Mouse (Mus musculus) kidney, embryonic 14.5 days (tissue): ENCODE measurements around the gene Supt5. TPM values are rescaled to one million over a fixed set of nuclear protein-coding genes. Genes with fewer than 3 reads are reported as not detected.
A peak's percentile ranks its signal among the peaks of the same experiment; 100 is the strongest.

Experiments used
- ATAC-seq: fragments of 200-750 bp; cut with Nextera tagmentation; 2 replicates; pipeline ENCODE4 v1.8.0; 2017; ENCODE audit warnings: moderate number of reproducible peaks, mild to moderate bottlenecking, moderate TSS enrichment, moderate library complexity; ENCODE audit not compliant: low FRiP score, low TSS enrichment
- H3K27ac ChIP-seq: fragments of 300-500 bp; sonication (generic); 2 replicates; pipeline ENCODE4 v1.5.1; 2014; ENCODE audit warnings: low read depth, mild to moderate bottlenecking, low read length, moderate library complexity, mixed read lengths
- H3K27me3 ChIP-seq: fragments of 300-500 bp; sonication (generic); 2 replicates; pipeline ENCODE4 v1.6.1; 2014; ENCODE audit warnings: mild to moderate bottlenecking, low read length; ENCODE audit not compliant: control insufficient read depth, insufficient read depth
- H3K36me3 ChIP-seq: fragments of 300-500 bp; sonication (generic); 2 replicates; pipeline ENCODE4 v1.6.1; 2014; ENCODE audit warnings: low read length, mixed read lengths; ENCODE audit not compliant: control insufficient read depth, insufficient read depth
- H3K4me1 ChIP-seq: fragments of 300-500 bp; sonication (generic); 2 replicates; pipeline ENCODE4 v1.6.1; 2014; ENCODE audit warnings: low read length, mixed read lengths; ENCODE audit not compliant: control insufficient read depth, insufficient read depth
- H3K4me2 ChIP-seq: fragments of 300-500 bp; sonication (generic); replicated peaks from 2 replicates; pipeline ENCODE4 v1.6.1; 2014; ENCODE audit warnings: low read depth, mild to moderate bottlenecking, low read length
- H3K4me3 ChIP-seq: fragments of 300-500 bp; sonication (generic); 2 replicates; pipeline ENCODE4 v1.5.1; 2014; ENCODE audit warnings: mild to moderate bottlenecking, low read length
- H3K9ac ChIP-seq: fragments of 300-500 bp; sonication (generic); 2 replicates; pipeline ENCODE4 v1.6.1; 2014; ENCODE audit warnings: low read depth, mild to moderate bottlenecking, low read length, moderate library complexity
- H3K9me3 ChIP-seq: fragments of 300-500 bp; sonication (generic); 2 replicates; pipeline ENCODE4 v1.6.1; 2016; ENCODE audit warnings: low read length; ENCODE audit not compliant: control insufficient read depth
- WGBS: fragments of 180-500 bp; shearing (Covaris S2); extraction: QIAGEN DNeasy Blood & Tissue Kit; methylation state at CpG from one replicate; pipeline ENCODE4 v1.1.7; 2014; 5-methylcytosine and 5-hydroxymethylcytosine counted together
- polyA plus RNA-seq: library from polyadenylated mRNA; unstranded; fragments of >200 nt; fragmentation: Nextera tagmentation; extraction: Ambion mirVana; gene quantifications from 2 replicates; pipeline ENCODE4 v1.2.1, GENCODE M21; 2014

Supt5 gene
- polyA plus RNA-seq, 1 experiment from 2014 or later, result 84.5 TPM

DNA sequence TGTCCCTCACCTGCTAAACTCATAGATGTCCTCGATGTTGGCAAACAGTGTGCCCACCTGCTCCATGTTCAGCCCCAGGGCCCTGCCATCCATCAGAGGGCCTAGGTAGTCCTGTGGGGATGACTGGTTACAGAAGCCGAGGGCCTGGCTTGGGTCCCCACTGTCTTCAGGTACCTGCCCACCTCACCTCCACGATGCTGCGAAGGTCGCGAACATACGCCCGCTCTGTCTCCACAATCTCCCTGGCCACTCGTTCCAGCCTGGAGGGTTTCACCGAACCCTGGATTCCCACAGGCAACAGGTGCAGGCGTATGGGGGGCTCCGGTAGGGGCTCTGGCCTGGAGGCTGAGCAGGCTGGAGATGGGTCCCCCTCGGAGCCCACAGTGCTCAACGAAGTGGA is 31.5 kb upstream of the Supt5 start:
- ATAC-seq, result no peak
- WGBS, result 93% methylated on average over 14 of the region's 14 CpGs
- no peaks in the 10 kb centered on the region for H3K27me3 ChIP-seq
- H3K36me3 ChIP-seq, result peaks cover 54% of the 10 kb centered on the region
- H3K4me3 ChIP-seq, result peak overlapping the region; percentile 89
- peaks cover 16% of the 10 kb centered on the region for H3K4me1 ChIP-seq
- peak overlapping the region; percentile 89; the same call in 1 of the 2 replicates for H3K9ac ChIP-seq
- no peaks in the 10 kb centered on the region for H3K9me3 ChIP-seq
- H3K27ac ChIP-seq, result no peak overlapping the region
- H3K4me2 ChIP-seq, result peak overlapping the region; percentile 73

DNA sequence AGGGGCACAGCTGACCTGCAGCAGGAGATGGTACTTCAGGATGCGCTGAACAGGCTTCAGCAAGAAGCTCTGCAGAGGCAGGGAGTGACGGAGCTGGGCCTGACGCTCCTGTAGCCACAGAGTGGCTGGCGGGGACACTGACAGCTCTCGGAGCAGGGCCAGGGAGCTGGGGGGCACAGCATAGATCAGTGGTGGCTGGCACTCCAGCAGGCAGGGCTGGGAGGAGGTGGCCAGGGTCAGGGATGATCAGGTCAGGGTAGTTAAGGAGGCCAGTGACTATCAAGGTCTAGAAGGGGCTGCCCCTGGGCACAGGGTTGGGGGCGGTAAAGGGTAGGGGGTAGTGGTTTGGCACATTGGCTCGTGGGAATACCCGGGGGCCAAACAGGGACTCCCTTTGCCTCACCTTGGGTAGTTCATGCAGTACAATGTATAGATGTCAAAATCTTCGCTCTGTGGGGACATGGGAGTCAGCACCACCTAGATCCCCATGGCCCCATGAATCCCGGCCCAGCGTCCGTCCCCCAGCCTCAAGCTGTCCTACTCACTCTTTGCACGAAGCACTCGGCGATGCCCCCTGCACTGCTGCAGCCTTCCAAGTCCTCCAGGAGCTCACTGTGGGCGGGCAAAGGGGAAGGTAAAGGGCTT is 29.9 kb upstream of the Supt5 start:
- Histone ChIP-seq H3K9ac (no peak overlapping the region; the same call in 1 of the 2 replicates), H3K36me3 (peaks cover 70% of the 10 kb centered on the region), H3K27me3 (no peaks in the 10 kb centered on the region), H3K4me2 (no peak overlapping the region), H3K4me3 (no peak overlapping the region), H3K9me3 (no peaks in the 10 kb centered on the region), H3K4me1 (peaks cover 16% of the 10 kb centered on the region), H3K27ac (no peak overlapping the region)
- WGBS, result 92% methylated on average over 16 of the region's 16 CpGs
- ATAC-seq, result no peak

DNA sequence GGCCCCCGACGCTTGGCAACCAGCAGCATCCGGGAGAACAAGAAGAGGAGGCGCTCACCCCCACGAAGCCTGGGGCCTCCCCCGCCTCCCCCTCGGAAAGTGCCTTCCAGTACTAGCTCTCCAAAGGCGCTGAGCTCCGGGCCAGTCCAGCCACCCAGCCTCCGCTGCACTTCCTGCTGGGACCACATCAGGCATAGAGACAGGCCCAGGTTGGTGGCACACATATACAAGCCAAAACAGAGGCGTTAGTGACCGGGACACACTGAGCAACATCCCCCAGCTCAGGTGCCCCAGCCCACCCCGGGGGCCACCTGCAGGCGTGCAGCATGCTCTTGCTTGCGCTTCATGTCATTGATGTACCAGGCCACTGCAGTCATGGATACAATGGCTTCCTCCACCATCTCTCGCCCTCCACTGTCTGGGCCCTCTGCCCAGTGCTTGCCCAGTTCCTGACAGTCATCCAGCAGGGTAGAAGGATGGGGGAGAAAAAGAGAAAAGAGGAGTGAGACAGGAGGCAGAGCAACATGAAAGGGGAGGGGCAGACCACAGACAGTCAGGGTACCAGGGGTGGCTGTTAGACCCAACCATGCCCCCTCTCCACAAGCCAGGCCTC is 29.2 kb upstream of the Supt5 start:
- WGBS, result 89% methylated on average over 16 of the region's 16 CpGs

DNA sequence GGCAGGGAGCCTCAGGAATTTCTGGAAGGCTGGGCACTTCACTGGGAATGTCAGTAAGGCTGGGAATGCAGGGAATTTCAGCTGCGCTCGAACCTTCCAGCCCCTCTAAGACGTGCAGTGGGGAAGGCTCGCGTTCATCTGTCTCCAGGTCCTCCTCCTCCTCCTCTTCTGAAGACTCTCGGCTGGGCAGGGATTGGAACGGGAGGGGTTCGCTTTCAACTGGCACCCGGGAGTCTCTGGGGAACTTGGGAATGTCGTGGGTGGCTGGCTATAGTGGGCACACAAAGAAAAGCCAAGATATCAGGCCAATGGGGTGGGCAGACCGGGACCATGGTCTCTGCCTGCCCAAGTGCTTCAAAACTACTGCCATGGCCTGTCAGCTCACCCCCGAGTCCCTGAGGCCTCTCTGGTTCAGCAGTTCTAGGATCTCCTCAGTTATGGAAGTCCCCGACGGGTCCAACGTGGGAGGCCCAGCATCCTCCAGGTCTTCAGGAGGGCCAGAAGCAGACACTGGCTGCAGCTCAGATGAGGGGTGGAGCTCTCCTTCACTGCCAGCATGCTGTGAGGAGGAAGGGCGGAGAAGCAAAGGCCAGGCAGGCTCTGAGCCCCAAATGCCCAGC is 24.0 kb upstream of the Supt5 start:
- H3K9ac ChIP-seq, result no peak overlapping the region
- no peak overlapping the region for H3K27ac ChIP-seq
- no peak for ATAC-seq
- peaks cover 9% of the 10 kb centered on the region; the same call in 1 of the 2 replicates for H3K4me1 ChIP-seq
- H3K4me2 ChIP-seq, result no peak overlapping the region
- H3K36me3 ChIP-seq, result peaks cover 83% of the 10 kb centered on the region
- 87% methylated on average over 16 of the region's 16 CpGs for WGBS
- H3K27me3 ChIP-seq, result no peaks in the 10 kb centered on the region
- no peaks in the 10 kb centered on the region for H3K9me3 ChIP-seq
- H3K4me3 ChIP-seq, result no peak overlapping the region

More for the DNA sequence above, 29.2 kb upstream of the Supt5 start:
- no peak overlapping the region for H3K4me2 ChIP-seq
- no peak for ATAC-seq
- H3K4me3 ChIP-seq, result no peak overlapping the region
- peaks cover 73% of the 10 kb centered on the region for H3K36me3 ChIP-seq
- H3K9me3 ChIP-seq, result no peaks in the 10 kb centered on the region
- no peak overlapping the region for H3K9ac ChIP-seq
- H3K27me3 ChIP-seq, result no peaks in the 10 kb centered on the region
- H3K4me1 ChIP-seq, result peaks cover 16% of the 10 kb centered on the region
- H3K27ac ChIP-seq, result no peak overlapping the region

DNA sequence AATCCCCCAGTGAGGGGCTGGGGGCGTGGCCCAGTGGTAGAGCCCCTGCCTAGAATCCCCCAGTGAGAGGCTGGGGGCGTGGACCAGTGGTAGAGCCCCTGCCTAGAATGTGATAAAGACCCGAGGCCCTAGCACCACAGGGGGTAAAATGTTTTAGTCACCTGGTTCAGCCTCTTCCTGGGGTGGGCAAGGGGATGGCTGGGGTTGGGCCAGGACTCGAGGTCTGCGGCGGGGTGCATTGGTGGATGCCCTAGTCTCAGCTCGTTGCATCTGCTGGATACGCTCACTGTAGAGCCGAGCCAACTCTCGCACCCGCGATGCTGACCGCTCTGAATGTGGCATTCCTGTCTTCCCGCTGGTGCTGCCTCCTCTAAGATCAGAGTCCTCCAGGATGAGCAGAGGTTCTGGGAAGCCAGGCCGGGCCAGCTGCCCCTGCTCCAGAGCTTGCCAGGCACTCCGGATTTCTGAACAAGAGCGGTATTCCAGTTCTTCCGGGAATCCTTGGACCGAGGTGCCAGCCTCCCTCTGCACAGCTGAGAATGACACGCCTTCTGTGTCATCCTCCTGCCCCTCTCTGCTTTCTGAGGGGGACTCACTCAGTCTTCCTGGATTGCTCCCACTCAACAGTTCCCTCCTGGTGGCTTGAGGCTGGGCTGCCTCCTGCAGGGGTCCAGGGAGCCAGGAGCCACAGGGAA is 23.2 kb upstream of the Supt5 start:
- no peaks in the 10 kb centered on the region for H3K27me3 ChIP-seq
- peaks cover 76% of the 10 kb centered on the region for H3K36me3 ChIP-seq
- H3K9ac ChIP-seq, result no peak overlapping the region
- peaks cover 14% of the 10 kb centered on the region; the same call in 1 of the 2 replicates for H3K4me1 ChIP-seq
- no peak for ATAC-seq
- no peaks in the 10 kb centered on the region for H3K9me3 ChIP-seq
- no peak overlapping the region for H3K4me2 ChIP-seq
- H3K27ac ChIP-seq, result no peak overlapping the region
- no peak overlapping the region for H3K4me3 ChIP-seq
- WGBS, result 93% methylated on average over 20 of the region's 20 CpGs

DNA sequence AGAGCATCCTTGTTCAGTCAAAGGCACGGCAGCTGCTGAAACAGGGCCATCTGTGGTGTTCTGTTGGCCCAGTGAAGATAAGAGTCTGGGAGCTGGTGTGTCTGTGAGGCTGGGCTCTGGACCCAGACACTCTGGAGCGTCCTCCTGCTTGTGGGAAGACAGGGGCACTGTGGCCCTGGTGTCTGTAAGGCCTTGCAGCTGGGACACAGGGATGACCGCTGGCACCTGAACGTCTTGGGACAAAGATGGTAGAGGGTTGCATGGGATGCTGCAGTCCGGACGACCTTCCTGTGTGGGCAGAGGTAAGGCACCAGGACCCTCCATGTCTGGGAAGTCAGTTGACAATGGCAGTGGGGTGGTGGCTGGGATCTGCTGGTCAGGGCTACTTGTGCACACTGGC is 21.7 kb upstream of the Supt5 start:
- Histone ChIP-seq H3K9ac (no peak overlapping the region), H3K27me3 (no peaks in the 10 kb centered on the region), H3K9me3 (no peaks in the 10 kb centered on the region), H3K27ac (no peak overlapping the region), H3K4me1 (peaks cover 17% of the 10 kb centered on the region; the same call in 1 of the 2 replicates), H3K36me3 (peaks cover 61% of the 10 kb centered on the region), H3K4me2 (no peak overlapping the region), H3K4me3 (no peak overlapping the region)
- no peak for ATAC-seq
- 95% methylated on average over 6 of the region's 6 CpGs for WGBS

DNA sequence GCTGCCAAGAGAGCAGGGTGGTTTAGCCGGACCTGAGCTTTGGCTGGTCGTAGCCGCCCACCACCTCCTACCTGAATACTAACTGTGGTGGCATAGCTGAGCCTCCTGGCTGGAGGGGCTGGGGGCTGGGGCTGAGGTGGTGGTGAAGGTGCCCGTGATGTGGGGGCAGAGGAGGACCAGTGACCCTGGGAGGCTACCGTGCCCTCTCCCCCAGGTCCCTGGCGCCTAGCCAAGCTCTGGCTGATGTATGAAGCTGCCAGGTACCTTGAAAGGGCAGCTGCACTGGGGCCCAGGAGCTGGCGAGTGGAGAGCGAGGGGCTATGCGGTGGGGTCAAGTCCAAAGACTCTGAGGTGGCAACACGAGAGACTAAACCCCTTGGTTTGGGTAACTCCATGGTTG is 21.3 kb upstream of the Supt5 start:
- WGBS, result 86% methylated on average over 10 of the region's 10 CpGs
- no peak for ATAC-seq
- peaks cover 17% of the 10 kb centered on the region; the same call in 1 of the 2 replicates for H3K4me1 ChIP-seq
- H3K36me3 ChIP-seq, result peaks cover 56% of the 10 kb centered on the region
- H3K4me2 ChIP-seq, result no peak overlapping the region
- H3K4me3 ChIP-seq, result no peak overlapping the region
- no peaks in the 10 kb centered on the region for H3K9me3 ChIP-seq
- H3K9ac ChIP-seq, result no peak overlapping the region
- H3K27me3 ChIP-seq, result no peaks in the 10 kb centered on the region
- H3K27ac ChIP-seq, result no peak overlapping the region

DNA sequence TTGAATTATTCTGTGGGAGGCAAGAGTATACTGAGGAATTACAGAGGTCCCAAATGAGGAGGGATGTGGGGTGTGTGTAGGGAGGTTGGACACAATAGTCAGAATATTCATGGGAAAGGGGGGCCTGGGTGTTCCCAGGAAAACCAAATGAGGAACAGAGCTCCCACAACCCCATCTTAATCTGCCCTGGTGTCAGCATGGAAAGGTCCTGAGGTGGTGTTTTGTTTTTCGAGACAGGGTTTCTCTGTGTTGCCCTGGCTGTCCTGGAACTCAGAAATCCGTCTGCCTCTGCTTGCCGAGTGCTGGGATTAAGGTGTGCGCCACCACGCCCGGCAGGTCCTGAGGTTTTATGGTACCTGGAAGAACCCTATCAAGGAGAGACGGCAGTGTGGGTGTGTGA is 19.9 kb upstream of the Supt5 start:
- peaks cover 17% of the 10 kb centered on the region; the same call in 1 of the 2 replicates for H3K4me1 ChIP-seq
- peak overlapping the region; percentile 77; the same call in 1 of the 2 replicates for H3K27ac ChIP-seq
- H3K27me3 ChIP-seq, result no peaks in the 10 kb centered on the region
- ATAC-seq, result no peak
- no peak overlapping the region for H3K4me3 ChIP-seq
- H3K4me2 ChIP-seq, result no peak overlapping the region
- H3K9ac ChIP-seq, result no peak overlapping the region
- peaks cover 56% of the 10 kb centered on the region for H3K36me3 ChIP-seq
- WGBS, result 63% methylated on average over 7 of the region's 7 CpGs
- no peaks in the 10 kb centered on the region for H3K9me3 ChIP-seq
